Mouse (Mus musculus): ENCODE results near the gene Ushbp1.
A peak's percentile ranks its signal among the peaks of the same experiment; 100 is the strongest.

Ushbp1 gene

DNA sequence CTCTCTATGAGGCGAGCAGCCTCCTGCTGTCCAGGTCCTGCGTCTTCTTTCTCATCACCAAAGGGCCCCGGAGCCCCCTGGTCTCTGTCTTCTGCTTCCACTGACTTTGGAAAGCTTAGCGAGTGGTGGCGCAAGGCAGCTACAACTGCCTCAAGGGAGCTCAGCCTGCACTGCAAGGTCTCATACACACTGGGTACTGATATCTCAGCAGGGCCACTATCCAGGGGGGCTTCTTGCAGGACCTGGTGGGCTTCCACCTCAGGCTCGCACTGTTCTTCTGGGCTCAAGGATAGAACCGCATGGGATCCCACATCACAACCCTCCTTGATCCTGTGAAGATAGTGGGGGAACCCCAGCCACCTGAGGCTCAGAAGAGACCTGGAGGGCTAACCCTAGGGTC lies 1.1 kb downstream of the Ushbp1 start:
- no peak for DNase-seq (ENCODE audit: inconsistent ontology term)

DNA sequence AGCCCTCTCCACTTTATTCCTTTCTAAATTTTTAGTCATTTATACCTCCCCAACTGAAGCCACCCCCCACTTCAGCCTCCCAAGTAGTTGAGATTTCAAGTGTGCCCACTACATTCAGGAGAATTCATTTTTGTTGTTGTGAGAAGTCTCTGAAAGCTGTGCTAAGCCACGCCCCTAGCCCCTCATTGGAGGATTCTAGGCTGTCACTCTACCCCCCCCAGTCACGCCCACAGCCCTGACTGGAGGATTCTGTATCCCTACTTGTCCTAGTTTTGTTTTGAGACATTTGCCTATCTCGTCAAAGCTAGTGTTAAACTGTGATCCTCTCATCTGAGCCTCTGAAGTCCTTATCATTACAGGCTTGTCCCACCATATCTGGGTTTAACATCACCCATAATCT lies 2.7 kb downstream of the Ushbp1 start:
- DNase-seq (ENCODE audit: inconsistent ontology term): peak; percentile 79

DNA sequence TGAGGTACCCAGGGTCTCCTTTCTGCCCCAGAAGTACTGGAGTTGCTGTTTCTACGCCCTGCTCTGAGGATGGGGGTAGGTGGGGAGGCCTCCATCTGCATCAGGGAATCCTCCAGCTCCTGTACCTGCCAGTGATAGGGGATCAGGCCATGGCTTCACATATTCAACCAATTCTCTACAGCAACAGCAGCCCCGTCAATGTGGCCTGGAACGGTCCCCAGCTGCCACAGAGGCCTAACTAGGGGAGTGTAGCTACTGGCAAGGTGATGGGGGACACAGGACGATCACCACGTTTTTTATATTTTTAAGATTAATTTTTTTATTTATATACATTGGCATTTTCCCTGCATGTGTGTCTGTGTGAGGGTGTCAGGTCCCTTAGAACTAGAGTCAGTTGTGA lies 3.2 kb downstream of the Ushbp1 start:
- DNase-seq (ENCODE audit: inconsistent ontology term): no peak

DNA sequence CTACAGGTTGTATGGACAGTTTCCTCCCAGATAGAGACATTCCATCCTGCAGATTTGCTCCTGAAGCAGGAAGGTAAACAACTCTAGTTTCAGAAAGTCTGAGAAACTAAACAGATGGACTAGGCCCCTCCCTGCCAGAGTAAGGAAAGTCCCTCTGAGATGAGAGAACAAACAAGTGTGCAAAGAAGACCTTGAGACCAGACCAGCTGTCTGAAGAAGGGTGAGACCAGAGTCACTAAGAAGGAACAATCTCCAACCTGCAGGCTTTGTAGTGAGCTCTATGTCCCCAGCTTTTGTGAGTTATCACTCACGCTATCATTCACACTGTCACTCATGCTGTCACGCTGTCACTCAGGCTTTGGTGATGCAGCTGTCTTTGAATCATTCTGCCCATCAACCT lies 3.9 kb downstream of the Ushbp1 start:
- DNase-seq (ENCODE audit: inconsistent ontology term): no peak

DNA sequence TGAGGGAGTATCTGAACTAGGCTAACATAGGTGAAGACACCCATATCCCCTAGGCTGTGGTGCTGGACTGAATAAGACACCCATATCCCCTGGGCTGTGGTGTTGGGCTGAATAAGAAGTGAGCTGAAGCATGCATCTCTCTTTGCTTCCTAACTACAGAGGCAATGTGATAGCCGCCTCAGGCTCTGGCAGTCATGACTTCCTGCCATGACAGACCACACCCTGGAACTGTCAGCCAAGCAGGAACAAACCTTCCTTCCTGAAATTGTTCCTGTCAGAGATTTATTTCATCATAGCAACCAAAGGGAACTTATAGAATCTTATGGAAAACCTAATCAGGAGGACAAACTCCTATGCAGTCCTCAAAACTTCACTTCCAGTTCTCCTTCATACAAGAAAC lies 7.3 kb downstream of the Ushbp1 start:
- no peak for DNase-seq (ENCODE audit: inconsistent ontology term)

DNA sequence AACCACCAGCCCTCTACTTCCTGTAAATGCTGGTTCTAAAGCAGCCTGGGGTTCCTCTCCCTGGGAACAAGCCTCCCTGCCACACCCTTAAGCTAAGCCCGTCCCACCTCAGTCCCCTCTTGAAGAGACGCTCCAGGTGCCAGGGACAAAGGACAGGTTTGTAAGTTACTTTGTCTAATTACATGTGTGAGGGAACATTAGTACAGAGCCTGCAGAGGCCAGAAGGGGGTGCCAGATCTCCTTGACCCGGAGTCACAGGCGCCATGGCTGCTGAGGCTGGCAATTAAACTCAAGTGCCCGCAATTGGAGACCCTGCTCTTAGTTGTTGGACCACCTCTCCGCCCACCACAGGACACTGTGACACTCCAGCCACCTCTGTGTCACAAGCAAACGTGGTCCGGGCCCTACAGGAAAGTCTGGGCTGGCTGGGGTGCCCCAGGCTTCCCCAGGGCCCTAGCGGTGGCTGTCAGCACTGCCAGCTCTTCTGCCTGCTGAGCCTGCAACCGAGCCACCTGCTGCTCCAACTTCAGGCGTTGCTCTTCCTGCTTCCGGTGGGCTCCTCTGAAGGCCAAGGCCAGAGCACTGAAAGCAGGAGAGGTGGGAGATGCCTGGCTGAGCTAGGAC lies 10.3 kb downstream of the Ushbp1 start:
- DNase-seq (ENCODE audit: inconsistent ontology term): no peak

DNA sequence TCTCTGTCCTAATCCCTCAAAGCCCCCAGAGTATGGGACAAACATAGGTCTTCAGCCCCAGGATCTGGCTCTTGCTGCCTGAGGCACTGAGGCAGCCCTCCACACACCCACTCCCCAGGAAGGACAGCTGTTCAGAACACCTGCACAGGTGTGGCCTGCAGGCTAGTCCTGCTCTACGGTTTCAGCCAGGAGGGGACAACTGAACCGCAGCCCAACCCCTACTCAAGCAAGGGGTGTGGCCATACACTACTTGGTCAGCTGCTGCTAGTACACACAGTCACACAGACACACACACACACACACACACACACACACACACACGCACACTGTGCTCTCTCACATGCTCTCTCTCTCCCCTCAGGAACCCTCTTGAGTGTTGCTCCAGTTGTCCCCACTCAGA lies 11.7 kb downstream of the Ushbp1 start:
- DNase-seq (ENCODE audit: inconsistent ontology term): no peak

DNA sequence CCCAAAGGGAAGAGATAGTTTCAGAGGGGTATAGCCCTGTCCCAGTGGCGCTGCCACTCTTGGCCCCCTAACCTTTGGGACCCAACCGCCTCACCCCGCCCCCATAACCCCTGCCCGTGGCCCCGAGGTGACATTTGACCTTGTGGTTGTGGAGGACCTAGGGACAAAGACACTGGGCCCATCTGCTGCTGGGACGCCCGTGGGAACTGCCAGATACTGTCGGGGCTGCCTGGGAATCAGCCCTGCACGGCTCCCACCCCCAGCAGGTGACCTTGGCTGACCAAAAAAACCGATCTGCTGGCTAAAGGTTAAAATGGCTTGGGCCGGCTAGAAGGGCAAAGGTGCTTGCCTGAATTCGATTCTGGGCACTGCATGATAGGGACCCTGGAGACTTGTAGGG lies 12.2 kb downstream of the Ushbp1 start:
- no peak for DNase-seq (ENCODE audit: inconsistent ontology term)

DNA sequence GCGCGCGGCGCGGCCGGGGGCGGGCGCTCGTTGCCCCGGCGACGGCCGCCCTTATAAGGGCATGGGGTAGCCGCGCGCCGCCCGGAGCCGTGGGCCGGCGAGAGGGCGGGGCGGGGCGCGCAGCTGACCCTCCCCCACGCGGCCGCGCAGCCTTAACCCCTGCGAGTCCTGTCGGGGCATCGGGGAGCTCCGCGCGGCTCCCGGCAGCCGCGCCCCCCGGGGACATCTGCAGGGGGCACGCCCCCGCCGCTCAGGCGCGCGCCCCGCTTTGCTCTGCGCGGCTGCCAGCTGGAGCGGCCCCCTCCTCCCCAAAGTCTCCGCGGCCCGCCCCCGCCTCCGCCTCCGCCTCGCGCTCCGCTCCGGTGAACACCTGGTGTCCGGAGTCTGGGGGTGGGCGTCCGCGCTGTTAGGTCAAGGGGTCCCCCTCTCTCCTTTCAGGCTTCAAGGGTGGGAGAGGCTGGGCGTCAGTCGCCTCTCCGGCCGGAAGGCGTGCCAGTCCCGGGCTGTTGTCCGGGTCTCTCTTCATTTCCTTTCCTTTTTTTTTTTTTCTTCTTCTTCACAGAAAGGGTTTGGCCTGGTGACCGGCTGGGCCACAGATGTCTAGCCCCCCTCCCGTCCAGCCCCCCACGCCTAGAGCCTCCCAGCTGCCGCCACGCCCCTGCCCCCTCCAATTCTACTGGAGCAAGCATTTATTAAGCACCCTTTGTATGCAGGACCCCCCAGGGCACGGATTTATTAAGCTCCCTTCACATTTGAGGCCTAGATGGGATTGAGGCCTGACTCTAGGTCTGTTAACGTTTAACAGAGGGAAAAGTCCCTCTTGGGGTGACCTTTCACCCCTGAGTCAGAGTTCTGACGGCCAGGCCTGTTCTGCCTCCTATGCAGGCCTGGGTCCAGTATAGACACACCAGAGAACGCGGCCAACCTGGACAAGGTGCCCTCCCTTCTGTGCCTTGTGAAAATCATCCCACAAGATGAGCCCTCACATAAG lies 13.3 kb downstream of the Ushbp1 start:
- DNase-seq (ENCODE audit: inconsistent ontology term): peak; percentile 95

DNA sequence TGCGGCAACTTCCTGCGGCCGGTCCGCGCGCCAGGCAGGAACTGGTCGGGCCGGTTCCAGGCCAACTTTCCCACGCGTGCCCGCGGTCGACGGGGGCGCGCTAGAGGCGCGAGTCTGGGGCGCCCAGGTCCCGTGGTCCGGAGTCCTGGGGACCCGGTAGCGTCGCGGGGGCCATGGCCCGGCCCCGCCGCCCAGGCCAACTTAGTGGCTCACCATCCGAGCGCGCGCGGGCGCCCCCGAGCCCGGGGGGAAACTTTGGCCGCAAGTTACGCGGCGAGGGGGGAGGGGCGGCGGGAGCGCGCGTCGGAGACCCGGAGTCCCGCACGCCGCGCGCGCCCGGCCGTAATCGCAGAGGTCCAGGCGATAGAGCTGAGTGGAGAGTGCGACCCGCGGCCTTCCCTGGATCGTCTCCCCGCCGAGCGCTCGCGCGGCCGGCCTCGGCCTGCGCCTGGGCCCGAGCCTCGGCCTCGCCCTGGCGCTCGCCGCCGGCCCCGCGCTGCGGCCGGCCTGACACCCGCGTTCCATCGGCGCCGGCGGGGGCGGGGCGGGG lies 14.1 kb downstream of the Ushbp1 start, which contains the start of gene Nr2f6:
Gene Nr2f6 (minus strand): TSS at position 540 of the 550 bp plus-strand sequence.
- DNase-seq (ENCODE audit: inconsistent ontology term): peak; percentile 84

DNA sequence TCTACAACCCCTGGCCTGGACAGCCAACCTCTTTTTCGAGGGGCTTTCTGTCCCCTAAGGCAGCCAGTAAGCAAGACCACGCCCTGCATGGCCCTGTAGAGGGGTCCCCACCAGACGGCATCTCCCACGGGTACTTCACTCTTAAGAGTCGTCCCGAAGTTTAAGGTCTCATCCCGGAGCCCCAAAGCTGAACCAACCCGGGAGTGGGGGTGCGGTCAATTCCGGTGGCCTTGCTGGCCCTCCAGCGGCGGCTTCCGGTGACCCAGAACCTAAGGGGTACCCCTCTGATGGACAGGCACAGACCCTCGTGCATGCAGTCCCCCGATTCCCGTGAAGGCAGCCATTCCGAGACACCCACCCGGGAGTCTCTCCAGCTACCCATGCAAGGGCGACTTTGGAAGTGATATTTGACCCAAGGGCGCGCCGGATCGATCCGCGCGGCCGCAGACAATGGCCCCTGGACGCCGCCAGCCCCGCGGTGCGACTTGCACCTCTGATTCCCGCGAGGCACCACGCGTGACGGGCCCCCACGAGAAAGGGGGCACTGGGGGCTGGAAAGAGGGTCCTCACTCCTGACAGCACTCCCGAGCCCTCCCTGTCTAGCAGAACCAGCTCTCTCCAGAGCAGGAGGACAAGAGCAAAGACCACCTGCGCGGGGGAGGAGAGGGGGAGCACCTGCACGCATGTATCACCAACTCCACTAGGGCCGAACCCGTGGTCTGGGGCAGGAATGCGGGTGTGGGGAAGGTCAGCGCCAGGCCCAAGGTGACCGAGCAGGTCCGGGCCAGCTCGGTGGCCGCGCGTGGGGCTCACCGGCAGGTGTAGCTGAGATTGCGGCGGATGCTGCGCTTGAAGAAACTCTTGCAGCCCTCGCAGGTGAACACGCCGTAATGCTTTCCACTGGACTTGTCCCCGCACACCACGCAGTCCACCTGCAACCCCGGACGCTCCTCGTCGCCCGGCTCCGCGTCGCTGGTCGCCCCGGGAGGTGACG lies 15.1 kb downstream of the Ushbp1 start:
- DNase-seq (ENCODE audit: inconsistent ontology term): peak; percentile 30

DNA sequence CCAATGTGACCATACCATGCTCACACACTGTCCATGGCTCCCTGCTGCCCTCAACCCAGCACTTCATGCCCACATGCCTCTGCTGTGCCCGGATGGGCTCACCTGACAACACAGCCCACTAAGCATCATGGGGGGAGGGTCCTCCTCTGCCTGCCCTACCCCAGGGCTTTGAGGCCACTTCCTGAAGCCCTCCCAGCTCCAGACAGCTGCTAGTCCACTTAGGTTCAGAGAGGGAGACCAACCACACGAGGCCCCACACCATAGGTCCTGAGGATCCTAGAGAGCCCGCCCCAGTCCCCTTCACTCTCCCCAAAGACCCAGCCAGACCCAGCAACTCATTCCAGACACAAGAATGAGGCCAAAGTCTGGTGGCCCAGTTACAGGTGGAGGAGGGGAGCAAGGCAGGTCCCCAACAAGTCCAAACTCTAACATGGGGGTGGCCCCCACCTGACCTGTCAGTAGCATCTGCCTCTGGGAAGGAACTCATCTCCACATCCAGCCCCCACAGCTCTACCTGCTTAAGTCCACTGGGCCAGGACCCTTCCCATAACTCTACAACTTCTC lies 16.0 kb downstream of the Ushbp1 start:
- peak; percentile 42 for DNase-seq (ENCODE audit: inconsistent ontology term)

DNA sequence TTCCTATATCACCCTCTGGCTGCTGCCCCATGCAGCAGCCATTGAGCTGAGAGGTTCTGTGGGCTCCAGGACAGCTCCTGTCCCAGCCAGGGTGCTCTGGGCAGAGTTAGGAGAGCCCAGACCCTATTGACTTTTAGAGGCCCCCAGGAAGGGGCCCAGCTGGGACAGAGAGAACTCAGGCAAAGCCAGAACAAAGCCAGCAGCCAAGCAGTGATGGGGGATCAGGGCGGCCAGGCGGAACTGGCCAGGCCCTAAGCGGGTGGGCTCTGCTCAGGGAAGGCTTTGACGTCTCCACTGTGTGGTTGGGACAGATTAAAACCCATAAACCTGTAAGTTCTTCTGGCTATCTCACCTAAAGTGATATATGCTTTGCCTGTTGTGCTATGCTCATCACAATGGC lies 16.6 kb downstream of the Ushbp1 start:
- DNase-seq (ENCODE audit: inconsistent ontology term): no peak

DNA sequence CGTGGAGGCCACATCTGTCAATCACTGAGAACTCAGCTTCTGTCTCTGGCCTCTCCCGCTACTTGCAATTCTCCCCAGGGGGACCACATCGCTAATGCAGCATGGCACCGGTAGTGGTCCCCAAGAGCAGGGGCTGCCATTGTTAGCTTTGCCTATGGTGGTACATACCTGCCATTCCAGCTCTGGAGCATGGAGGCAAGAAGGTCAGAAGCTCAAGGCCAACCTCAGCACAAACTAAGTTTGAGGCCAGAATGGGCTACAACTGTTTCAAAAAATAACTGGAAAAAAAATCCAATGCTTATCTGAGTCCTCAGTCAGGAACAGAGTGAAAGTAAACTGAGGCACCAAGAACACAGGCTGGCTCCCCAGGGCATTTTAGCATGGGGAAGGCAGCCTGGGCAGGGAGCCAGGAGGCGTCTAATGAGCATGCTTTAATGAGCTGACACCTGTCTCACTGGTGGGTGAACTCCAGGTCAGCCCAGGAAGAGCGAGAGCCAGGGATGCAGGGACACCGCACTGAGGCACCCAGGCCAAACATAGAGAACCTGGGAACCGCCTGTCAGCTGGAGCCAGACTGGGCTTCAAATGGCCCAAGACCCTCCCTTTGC lies 19.1 kb downstream of the Ushbp1 start:
- DNase-seq (ENCODE audit: inconsistent ontology term): peak; percentile 34

DNA sequence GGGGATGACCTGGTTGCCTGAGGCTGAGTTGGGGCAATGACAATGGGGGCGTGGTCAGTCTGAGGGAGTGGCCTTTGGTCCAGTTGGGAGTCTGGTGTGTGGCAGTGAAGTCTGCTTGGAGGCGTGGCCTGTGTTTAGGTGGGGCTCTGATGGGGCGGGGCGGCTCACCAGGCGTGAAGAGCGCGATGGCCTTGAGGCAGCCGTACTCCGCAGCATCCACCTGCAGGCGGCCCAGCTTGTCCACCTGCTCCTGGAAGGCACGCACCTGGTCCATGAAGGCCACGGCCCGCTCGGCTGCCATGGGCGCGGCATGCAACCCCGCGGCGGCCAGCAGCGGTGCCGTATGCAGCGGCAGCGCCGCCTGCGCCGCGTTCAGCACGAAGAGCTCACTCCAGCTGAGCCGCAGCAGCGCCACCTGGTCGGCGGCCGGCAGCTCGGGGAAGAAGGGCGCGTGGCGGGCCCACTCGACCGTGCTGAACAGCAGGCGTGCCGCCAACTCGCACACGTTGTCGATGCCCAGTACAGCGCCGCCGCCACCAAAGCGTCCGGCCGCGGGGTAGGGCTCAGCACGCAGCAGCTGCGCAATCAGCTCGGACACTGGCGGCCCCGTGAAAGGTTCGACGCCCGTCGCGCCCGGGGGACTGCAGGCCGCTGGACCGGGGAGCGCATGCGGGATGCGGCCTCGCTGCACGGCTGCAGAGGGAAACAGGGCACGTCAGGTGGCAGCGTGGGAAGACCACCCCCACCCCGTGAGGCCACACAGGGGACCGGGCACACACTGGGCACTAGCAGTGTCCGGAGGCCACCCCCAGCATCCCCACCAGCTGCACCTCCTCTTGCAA lies 19.8 kb downstream of the Ushbp1 start:
- DNase-seq (ENCODE audit: inconsistent ontology term): peak; percentile 73

DNA sequence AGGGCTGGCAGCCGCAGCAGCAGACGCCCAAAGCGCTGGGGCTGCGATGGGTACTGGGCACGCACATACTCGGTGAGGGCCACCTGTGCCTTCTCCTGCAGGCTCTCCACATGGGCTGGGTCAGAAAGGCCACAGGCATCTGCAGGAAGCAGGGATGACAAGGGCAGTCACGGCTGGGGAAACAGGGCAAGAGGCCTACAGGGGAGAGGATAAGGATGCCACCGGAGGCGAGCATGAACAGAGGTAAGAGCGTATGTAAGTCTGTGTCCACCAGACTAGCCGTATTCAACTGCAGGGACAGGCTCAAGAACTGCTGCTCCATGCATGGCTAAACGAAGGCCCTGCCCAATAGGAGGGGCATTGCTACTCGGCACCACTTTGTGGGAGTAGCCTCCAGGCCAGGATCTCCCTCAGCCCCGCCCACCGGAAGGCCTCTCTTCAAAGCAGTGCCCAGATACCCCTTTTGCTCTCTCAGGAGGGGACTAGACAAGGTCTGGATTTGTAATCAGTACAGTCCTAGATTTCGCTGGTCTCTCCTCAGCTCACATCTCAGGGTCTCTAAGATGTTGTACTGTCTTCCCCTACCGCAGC lies 20.9 kb downstream of the Ushbp1 start:
- peak; percentile 48 for DNase-seq (ENCODE audit: inconsistent ontology term)

DNA sequence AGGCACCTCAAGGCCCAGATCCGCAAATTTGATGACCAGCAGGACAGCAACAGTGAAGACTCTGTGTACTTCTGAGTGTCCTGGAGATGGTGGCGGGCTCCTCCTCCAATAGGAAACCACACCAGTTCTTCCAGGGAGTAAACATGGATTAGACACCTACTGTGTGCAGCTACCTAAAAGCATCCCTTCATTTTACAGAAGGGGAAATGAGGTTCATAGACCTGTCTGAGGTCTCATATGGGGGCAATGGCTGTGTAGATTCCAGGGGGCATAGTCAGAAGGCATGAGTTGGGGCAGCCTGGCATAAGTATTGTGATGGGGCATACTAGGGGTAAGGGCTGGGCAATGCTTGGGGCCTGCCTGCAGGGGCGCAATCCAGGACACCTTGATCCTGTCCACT lies 22.6 kb downstream of the Ushbp1 start:
- no peak for DNase-seq (ENCODE audit: inconsistent ontology term)

DNA sequence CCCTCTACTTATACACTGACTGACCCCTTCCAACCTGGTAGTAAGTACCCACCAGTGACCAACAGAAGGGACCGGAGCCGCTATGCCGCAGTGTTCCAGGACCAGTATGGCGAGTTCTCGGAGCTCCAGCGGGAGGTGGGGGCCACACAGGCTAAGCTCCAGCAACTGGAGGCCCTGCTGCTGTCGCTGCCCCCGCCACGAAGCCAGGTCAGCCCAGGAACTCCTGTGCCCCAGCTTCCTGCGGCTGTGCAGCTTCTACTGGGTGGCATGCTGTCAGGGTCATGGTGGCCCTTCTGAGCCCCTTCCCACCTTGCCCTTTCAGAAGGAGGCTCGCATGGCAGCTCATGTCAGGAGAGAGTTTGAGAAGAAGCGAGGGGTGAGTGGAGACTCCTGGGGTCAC lies 23.2 kb downstream of the Ushbp1 start:
- no peak for DNase-seq (ENCODE audit: inconsistent ontology term)

DNA sequence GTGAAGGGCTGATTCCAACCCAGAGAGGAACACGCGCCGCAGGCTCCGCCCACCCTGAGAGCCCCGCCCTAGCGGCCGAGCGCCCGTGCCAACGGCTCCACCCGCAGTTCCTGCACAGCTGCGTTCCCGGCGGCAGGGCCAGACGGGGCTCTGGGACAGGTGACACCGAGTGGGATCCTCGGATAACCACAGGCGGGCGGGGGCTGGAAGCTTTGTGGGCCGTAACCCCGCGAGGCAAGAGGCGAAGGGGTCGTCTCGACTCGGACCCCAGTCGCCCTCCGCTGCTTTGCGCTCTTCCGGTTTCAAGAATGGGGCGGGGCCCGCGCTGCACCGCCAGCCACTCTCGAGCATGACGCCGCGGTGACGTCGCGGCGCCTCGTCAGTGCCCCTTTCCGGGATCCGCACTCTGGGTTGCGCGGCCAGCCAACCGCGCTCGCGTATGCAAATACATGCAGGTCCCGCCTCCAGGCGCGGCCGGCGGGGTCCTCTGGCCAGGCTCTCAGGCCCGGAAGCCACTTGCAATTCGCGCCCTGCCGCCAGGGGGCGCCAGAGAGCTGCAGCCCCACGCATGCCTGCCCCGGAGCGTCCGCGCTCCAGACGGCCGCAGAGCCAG lies 24.3 kb downstream of the Ushbp1 start, which contains the start of gene Ocel1:
Gene Ocel1 (plus strand): TSS at position 63 of the 613 bp plus-strand sequence.
- peak; percentile 99 for DNase-seq (ENCODE audit: inconsistent ontology term)

All from Muller cell, postnatal 12 days (primary cell).